Mouse (Mus musculus) megakaryocyte progenitor cell, adult 5-6 weeks (primary cell): ENCODE measurements around the gene Aplnr. TPM values are rescaled to one million over a fixed set of nuclear protein-coding genes. Genes with fewer than 3 reads are reported as not detected.

Experiments used
- ATAC-seq: replicated peaks from 2 replicates; pipeline ENCODE4 v1.8.0; 2016; ENCODE audit warnings: mild to moderate bottlenecking, moderate TSS enrichment, inconsistent platforms; ENCODE audit not compliant: poor library complexity
- total RNA-seq, 2 experiments: library from RNA; stranded (forward) in 1 of 2; stranded (reverse) in 1 of 2; fragments of 157-497, 149-512 nt in 1 of 2; fragments of 200-1000 nt in 1 of 2; gene quantifications; 2 replicates each; pipeline versions ENCODE4 v1.2.3 to v1.2.4; 2015 to 2017

Aplnr gene
- total RNA-seq, 2 experiments from 2014 or later, result 0.02 to 0.12 TPM

DNA sequence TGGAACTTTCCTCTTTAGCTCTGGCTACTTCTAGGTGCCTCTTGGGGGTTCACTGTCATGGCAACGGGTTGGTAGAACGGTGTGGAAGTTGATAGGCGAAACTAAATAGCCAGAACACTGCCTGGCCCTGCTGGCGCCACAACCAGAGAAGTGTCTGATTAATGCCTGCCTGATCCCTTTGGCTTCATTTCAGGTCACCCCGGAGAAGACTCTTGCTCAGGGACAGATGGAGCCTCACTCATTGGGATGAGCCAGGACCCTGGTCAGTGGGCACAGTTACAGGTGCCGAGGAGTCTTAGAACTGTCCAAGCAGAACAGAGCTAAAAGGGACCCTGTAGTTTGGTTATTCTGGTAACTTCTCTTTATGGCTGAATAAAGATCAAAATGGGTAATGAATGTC lies 37.5 kb downstream of the Aplnr start:
- ATAC-seq, result no peak

DNA sequence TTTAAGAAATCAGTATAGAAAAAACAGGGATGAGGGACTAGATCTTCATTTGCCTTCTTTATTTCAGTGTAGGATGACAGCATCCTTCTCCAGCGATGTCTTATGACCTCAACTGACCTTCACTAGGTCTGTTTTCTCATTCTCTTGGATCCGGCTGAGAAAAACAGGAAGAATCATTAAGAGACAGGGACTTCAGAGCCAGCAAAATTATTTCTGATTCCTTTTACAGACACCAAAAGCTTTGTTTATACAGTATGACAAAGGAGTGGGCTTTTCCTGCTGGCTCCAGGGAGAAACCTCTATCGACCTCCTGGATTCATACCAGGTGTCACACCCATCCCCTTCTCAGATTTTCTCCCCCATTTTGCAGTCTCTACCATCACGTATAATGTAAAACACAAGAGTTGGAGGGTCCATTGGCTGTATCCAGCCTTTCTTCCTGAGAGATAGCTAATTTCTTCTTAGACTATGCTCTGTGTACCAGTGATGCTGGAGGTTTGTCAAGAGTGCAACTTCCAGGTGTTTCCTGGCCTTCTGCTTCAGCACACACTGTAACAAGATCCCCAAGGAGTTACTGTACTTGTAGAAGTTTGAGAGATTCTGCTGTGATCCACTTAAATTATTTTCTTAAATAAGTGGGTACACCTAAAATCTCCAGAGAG lies 42.2 kb downstream of the Aplnr start:
- no peak for ATAC-seq

DNA sequence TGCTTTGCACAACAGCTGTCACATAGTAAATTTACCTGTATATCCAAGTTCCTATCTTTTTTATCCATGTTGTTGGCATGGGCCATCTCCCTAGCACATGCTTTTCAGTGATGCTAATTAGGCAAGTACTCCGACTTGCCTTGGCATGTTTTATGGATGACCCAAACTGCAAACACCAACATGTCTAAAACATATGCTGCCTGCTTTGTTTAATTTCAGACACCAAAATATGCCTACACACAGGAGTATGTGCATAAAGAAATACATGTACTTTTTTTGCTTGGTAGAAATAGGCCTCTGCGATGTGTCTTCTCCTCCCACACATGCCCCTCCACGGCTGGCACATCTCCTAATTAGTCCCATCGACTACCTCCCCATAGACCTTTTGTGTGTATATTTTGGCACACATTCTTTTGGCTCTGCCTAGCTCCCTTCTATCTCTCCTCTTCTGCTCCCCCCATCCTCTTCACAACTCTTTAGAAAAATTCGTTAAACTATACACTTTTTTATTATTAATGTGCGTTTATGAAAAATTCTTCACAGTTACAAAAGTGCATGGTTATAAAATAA lies 51.6 kb downstream of the Aplnr start:
- no peak for ATAC-seq

Other genes starting within 250 kb of the Aplnr start
- not detected in 2 replicates for gene Rtn4rl2, start 249.5 kb upstream of the Aplnr start, total RNA-seq (2015)
- not detected in 2 replicates for gene Rtn4rl2, start 249.5 kb upstream of the Aplnr start, total RNA-seq (2017)
- gene Slc43a3, start 199.6 kb upstream of the Aplnr start, total RNA-seq (2015), result 111 and 119 TPM in 2 replicates
- gene Slc43a3, start 199.6 kb upstream of the Aplnr start, total RNA-seq (2017), result 94.2 and 94.7 TPM in 2 replicates
- gene Prg2, start 155.8 kb upstream of the Aplnr start, total RNA-seq (2015), result 43.2 and 74.2 TPM in 2 replicates
- 135 and 270 TPM in 2 replicates for gene Prg2, start 155.8 kb upstream of the Aplnr start, total RNA-seq (2017)
- gene Prg3, start 148.0 kb upstream of the Aplnr start, total RNA-seq (2015), result 8.4 and 12.8 TPM in 2 replicates
- gene Prg3, start 148.0 kb upstream of the Aplnr start, total RNA-seq (2017), result 15.9 and 16.4 TPM in 2 replicates
- 145 and 175 TPM in 2 replicates for gene Ssrp1, start 99.0 kb upstream of the Aplnr start, total RNA-seq (2015)
- gene Ssrp1, start 99.0 kb upstream of the Aplnr start, total RNA-seq (2017), result 390 and 507 TPM in 2 replicates
- gene P2rx3, start 98.8 kb upstream of the Aplnr start, total RNA-seq (2015), result 1.5 and 2.5 TPM in 2 replicates
- gene P2rx3, start 98.8 kb upstream of the Aplnr start, total RNA-seq (2017), result 0.46 TPM in 1 of 2 replicates, not detected in the other
- 0.59 and 0.85 TPM in 2 replicates for gene Tnks1bp1, start 88.2 kb upstream of the Aplnr start, total RNA-seq (2015)
- gene Tnks1bp1, start 88.2 kb upstream of the Aplnr start, total RNA-seq (2017), result 1.6 and 4.7 TPM in 2 replicates
- gene Lrrc55, start 61.0 kb downstream of the Aplnr start, total RNA-seq (2015), result not detected in 2 replicates
- gene Lrrc55, start 61.0 kb downstream of the Aplnr start, total RNA-seq (2017), result not detected in 2 replicates
- gene Olfr987, start 203.1 kb downstream of the Aplnr start, total RNA-seq (2015), result not detected in 2 replicates
- gene Olfr987, start 203.1 kb downstream of the Aplnr start, total RNA-seq (2017), result not detected in 2 replicates
- not detected in 2 replicates for gene Olfr988, start 227.0 kb downstream of the Aplnr start, total RNA-seq (2015)
- gene Olfr988, start 227.0 kb downstream of the Aplnr start, total RNA-seq (2017), result not detected in 2 replicates